Mouse (Mus musculus): ENCODE measurements around the gene Cbln1. TPM values are rescaled to one million over a fixed set of nuclear protein-coding genes. Genes with fewer than 3 reads are reported as not detected.

The Cbln1 gene
- polyA plus RNA-seq (2015; fragmentation: Nextera tagmentation; extraction: Ambion mirVana), result 0.08 TPM in 1 of 2 replicates, not detected in the other

GRCm38 (mm10) chr8:87472271-87473236, at the start of gene Cbln1:
Gene Cbln1 (minus strand): TSS chr8:87472609.
- peak; percentile 63 for DNase-seq (ENCODE audit: low spot score)

- no peak for DNase-seq (ENCODE audit: low spot score)
Measured at GRCm38 (mm10) chr8:87517132-87517531, 44.7 kb upstream of the Cbln1 start.

GRCm38 (mm10) chr8:87513796-87514195, 41.4 kb upstream of the Cbln1 start:
- DNase-seq (ENCODE audit: low spot score), result no peak

GRCm38 (mm10) chr8:87513350-87513749, 40.9 kb upstream of the Cbln1 start:
- no peak for DNase-seq (ENCODE audit: low spot score)

- DNase-seq (ENCODE audit: low spot score), result no peak
Measured at GRCm38 (mm10) chr8:87512636-87513035, 40.2 kb upstream of the Cbln1 start.

GRCm38 (mm10) chr8:87507046-87507445, 34.6 kb upstream of the Cbln1 start:
- no peak for DNase-seq (ENCODE audit: low spot score)

- DNase-seq (ENCODE audit: low spot score), result no peak
Measured at GRCm38 (mm10) chr8:87504441-87504840, 32.0 kb upstream of the Cbln1 start.

- DNase-seq (ENCODE audit: low spot score), result peak; percentile 18
Measured at GRCm38 (mm10) chr8:87502684-87503083, 30.3 kb upstream of the Cbln1 start.

GRCm38 (mm10) chr8:87497641-87498040, 25.2 kb upstream of the Cbln1 start:
- no peak for DNase-seq (ENCODE audit: low spot score)

- DNase-seq (ENCODE audit: low spot score), result no peak
Measured at GRCm38 (mm10) chr8:87496511-87496910, 24.1 kb upstream of the Cbln1 start.

- no peak for DNase-seq (ENCODE audit: low spot score)
Measured at GRCm38 (mm10) chr8:87494862-87495261, 22.5 kb upstream of the Cbln1 start.

- no peak for DNase-seq (ENCODE audit: low spot score)
Measured at GRCm38 (mm10) chr8:87489841-87490415, 17.5 kb upstream of the Cbln1 start.

GRCm38 (mm10) chr8:87481396-87481795, 9.0 kb upstream of the Cbln1 start:
- DNase-seq (ENCODE audit: low spot score), result no peak

GRCm38 (mm10) chr8:87478221-87478620, 5.8 kb upstream of the Cbln1 start:
- no peak for DNase-seq (ENCODE audit: low spot score)

- no peak for DNase-seq (ENCODE audit: low spot score)
Measured at GRCm38 (mm10) chr8:87477102-87477645, 4.8 kb upstream of the Cbln1 start.

- DNase-seq (ENCODE audit: low spot score), result no peak
Measured at GRCm38 (mm10) chr8:87475551-87475950, 3.1 kb upstream of the Cbln1 start.

GRCm38 (mm10) chr8:87474379-87474778, 2.0 kb upstream of the Cbln1 start:
- DNase-seq (ENCODE audit: low spot score), result no peak

GRCm38 (mm10) chr8:87473940-87474339, 1.5 kb upstream of the Cbln1 start:
- no peak for DNase-seq (ENCODE audit: low spot score)

GRCm38 (mm10) chr8:87473314-87473713, 905 bp upstream of the Cbln1 start:
- DNase-seq (ENCODE audit: low spot score), result no peak

- DNase-seq (ENCODE audit: low spot score), result no peak
Measured at GRCm38 (mm10) chr8:87471603-87472270, 672 bp downstream of the Cbln1 start.

GRCm38 (mm10) chr8:87470834-87471602, 1.4 kb downstream of the Cbln1 start:
- DNase-seq (ENCODE audit: low spot score), result no peak

Data from thymus, postnatal 0 days (tissue).